Mouse (Mus musculus) hindbrain, embryonic 10.5 days (tissue): ENCODE measurements around the gene Galk2. TPM values are rescaled to one million over a fixed set of nuclear protein-coding genes. Genes with fewer than 3 reads are reported as not detected.
A peak's percentile ranks its signal among the peaks of the same experiment; 100 is the strongest.

Experiments used
- DNase-seq: peaks from one replicate; pipeline ENCODE4 v3.0.0-alpha.2; 2017; ENCODE audit warnings: low spot score
- H3K27ac ChIP-seq: fragments of 300-500 bp; sonication (generic); 2 replicates; pipeline ENCODE4 v1.5.1; 2016; ENCODE audit warnings: mild to moderate bottlenecking, moderate library complexity
- H3K27me3 ChIP-seq: fragments of 300-500 bp; sonication (generic); 2 replicates; pipeline ENCODE4 v1.6.1; 2016; ENCODE audit warnings: mild to moderate bottlenecking; ENCODE audit not compliant: poor library complexity, insufficient read depth, severe bottlenecking
- H3K36me3 ChIP-seq: fragments of 300-500 bp; sonication (generic); 2 replicates; pipeline ENCODE4 v1.6.1; 2016; ENCODE audit warnings: mild to moderate bottlenecking, moderate library complexity
- H3K4me1 ChIP-seq: fragments of 300-500 bp; sonication (generic); replicated peaks from 2 replicates; pipeline ENCODE4 v1.6.1; 2016; ENCODE audit warnings: mild to moderate bottlenecking
- H3K4me3 ChIP-seq: fragments of 300-500 bp; sonication (generic); 2 replicates; pipeline ENCODE4 v1.5.1; 2016; ENCODE audit warnings: mild to moderate bottlenecking, moderate library complexity
- H3K9me3 ChIP-seq: fragments of 300-500 bp; sonication (generic); 2 replicates; pipeline ENCODE4 v1.6.1; 2016; ENCODE audit warnings: mild to moderate bottlenecking, moderate library complexity
- WGBS: fragments of 180-500 bp; shearing (Covaris S2); methylation state at CpG from one replicate; pipeline ENCODE4 v1.1.7; 2016; 5-methylcytosine and 5-hydroxymethylcytosine counted together
- polyA plus RNA-seq: library from polyadenylated mRNA; unstranded; fragments of >200 nt; fragmentation: Nextera tagmentation; extraction: Ambion mirVana; gene quantifications from 2 replicates; pipeline ENCODE4 v1.2.1, GENCODE M21; 2016

The Galk2 gene
- polyA plus RNA-seq, 1 experiment from 2014 or later: 34.3 TPM

DNA sequence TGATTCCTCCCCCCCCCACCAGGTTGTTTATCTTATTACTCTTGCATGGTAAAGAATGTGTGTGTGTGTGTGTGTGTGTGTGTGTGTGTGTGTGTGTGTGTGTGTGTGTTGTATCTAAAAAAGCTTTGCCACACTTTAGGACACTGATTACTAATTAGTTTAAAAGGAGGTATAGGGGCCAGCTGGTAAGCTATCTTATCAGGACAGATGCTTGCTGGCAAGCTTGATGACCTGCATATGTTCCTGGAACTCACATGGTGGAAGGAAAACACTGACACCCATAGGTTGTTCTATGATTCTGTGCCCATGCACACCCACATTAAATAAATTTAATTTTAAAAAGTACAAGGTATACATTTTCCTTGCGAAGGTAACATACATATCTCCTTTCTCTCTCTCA lies 5.6 kb downstream of the Galk2 start:
- H3K27ac ChIP-seq: no peak overlapping the region
- no peak overlapping the region for H3K4me3 ChIP-seq
- no peaks in the 10 kb centered on the region for H3K9me3 ChIP-seq
- peaks cover 20% of the 10 kb centered on the region for H3K4me1 ChIP-seq
- WGBS: 92% methylated on average over 1 of the region's 1 CpGs
- no peaks in the 10 kb centered on the region for H3K27me3 ChIP-seq
- H3K36me3 ChIP-seq: 0 out of 2 replicates have a peak, but pooled peaks cover 3% of the 10 kb centered on the region
- DNase-seq: no peak

GRCm38 (mm10) chr2:125865585-125865984 lies 6.7 kb downstream of the Galk2 start:
- peaks cover 17% of the 10 kb centered on the region for H3K4me1 ChIP-seq
- H3K4me3 ChIP-seq: peak overlapping the region; percentile 64; the same call in 1 of the 2 replicates
- H3K27me3 ChIP-seq: no peaks in the 10 kb centered on the region
- 0 out of 2 replicates have a peak, but pooled peaks cover 3% of the 10 kb centered on the region for H3K36me3 ChIP-seq
- no peak for DNase-seq
- no peaks in the 10 kb centered on the region for H3K9me3 ChIP-seq
- no peak overlapping the region for H3K27ac ChIP-seq

- H3K9me3 ChIP-seq: no peaks in the 10 kb centered on the region
- H3K27ac ChIP-seq: peak overlapping the region; percentile 81
- peak; percentile 61 for DNase-seq
- H3K36me3 ChIP-seq: 0 out of 2 replicates have a peak, but pooled peaks cover 3% of the 10 kb centered on the region
- 7% methylated on average over 23 of the region's 23 CpGs for WGBS
- peak overlapping the region; percentile 64 for H3K4me3 ChIP-seq
- no peaks in the 10 kb centered on the region for H3K27me3 ChIP-seq
- peaks cover 17% of the 10 kb centered on the region for H3K4me1 ChIP-seq
These were observed 7.3 kb downstream of the Galk2 start for GRCm38 (mm10) chr2:125866058-125866740.

GRCm38 (mm10) chr2:125868301-125868700 lies 9.4 kb downstream of the Galk2 start:
- H3K36me3 ChIP-seq: 0 out of 2 replicates have a peak, but pooled peaks cover 7% of the 10 kb centered on the region
- H3K9me3 ChIP-seq: no peaks in the 10 kb centered on the region
- H3K27ac ChIP-seq: no peak overlapping the region
- no peaks in the 10 kb centered on the region for H3K27me3 ChIP-seq
- no peak for DNase-seq
- H3K4me3 ChIP-seq: no peak overlapping the region
- 80% methylated on average over 3 of the region's 3 CpGs for WGBS
- H3K4me1 ChIP-seq: peaks cover 20% of the 10 kb centered on the region

DNA sequence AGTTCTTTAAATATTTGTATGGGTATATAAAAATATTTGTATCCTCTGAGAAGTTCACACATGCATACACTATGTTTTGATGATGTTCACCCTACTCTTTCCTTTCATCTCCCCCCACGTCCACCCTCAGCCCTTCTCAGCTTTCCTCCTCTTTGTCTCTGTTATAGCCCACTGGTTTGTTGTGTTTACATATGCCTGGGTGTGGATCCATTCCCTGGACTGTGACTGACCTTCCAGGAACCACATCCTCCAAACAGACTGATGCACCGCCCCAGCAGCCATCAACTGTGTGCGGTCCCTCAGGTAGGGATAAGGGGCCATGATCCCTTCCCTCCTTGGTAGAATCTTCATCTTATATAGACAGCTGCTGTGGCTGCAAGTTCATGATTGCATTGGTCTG lies 11.2 kb downstream of the Galk2 start:
- H3K27me3 ChIP-seq: no peaks in the 10 kb centered on the region
- 0 out of 2 replicates have a peak, but pooled peaks cover 7% of the 10 kb centered on the region for H3K36me3 ChIP-seq
- H3K9me3 ChIP-seq: no peaks in the 10 kb centered on the region
- H3K27ac ChIP-seq: no peak overlapping the region
- H3K4me3 ChIP-seq: no peak overlapping the region
- H3K4me1 ChIP-seq: peaks cover 20% of the 10 kb centered on the region
- WGBS: 85% methylated on average over 3 of the region's 3 CpGs
- no peak for DNase-seq

DNA sequence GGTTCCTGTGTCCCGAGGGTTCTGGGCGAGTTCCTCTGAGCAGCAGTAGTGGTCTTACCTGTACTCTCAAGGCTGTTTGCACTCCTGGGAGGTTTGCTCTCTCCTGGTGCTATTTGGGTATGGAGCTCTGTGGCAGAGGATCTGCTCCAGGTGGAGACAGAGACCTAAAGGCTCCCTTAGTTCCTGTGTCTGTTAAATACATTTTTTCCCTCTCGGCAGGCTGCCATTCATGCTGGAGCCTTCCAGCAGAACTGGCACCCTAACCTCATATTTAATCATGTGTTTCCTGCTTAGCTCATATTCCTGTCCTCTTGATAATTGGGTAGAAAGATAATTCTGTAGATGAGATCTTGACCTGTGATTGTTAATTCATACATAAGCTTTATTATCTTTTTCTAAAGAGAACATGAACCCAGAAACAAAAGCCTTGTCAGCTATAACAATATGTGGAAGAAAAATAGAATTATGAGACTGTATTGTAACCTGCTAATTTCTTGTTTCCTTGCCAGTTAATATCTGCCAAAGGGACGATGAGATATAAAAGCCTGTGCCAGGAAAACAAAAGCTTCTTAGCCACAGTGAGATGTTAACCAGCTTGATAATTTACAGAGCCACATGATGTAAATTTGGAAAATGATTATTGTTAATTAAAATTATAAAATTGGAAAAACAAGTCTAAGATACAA lies 27.1 kb downstream of the Galk2 start:
- no peak for DNase-seq
- Histone ChIP-seq H3K27ac (no peak overlapping the region), H3K9me3 (peaks cover 5% of the 10 kb centered on the region; the same call in 1 of the 2 replicates), H3K36me3 (no peaks in the 10 kb centered on the region), H3K4me3 (no peak overlapping the region), H3K27me3 (no peaks in the 10 kb centered on the region), H3K4me1 (no peaks in the 10 kb centered on the region)
- WGBS: 89% methylated on average over 4 of the region's 4 CpGs

DNA sequence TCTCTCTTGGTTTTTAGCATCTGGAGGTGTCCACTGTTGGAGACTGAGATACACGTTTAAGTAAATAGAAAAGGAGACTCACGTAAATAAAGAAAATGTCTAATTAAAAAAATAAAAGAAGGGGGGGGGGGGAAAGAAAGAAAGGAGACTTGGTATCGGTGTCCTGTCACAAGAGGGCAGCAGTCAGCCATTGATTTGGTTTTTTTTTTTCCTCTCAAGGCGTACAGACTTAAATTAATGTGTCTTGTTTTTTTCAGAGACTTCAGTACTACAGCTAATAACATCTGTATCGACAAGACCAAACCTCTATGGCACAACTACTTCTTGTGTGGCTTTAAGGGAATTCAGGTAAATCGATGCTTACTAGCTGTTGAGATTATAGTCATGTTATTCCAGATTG lies 34.2 kb downstream of the Galk2 start:
- Histone ChIP-seq H3K4me1 (no peaks in the 10 kb centered on the region), H3K9me3 (no peaks in the 10 kb centered on the region), H3K4me3 (no peak overlapping the region), H3K27ac (no peak overlapping the region), H3K27me3 (no peaks in the 10 kb centered on the region), H3K36me3 (no peaks in the 10 kb centered on the region)
- 49% methylated on average over 6 of the region's 6 CpGs for WGBS
- DNase-seq: no peak

DNA sequence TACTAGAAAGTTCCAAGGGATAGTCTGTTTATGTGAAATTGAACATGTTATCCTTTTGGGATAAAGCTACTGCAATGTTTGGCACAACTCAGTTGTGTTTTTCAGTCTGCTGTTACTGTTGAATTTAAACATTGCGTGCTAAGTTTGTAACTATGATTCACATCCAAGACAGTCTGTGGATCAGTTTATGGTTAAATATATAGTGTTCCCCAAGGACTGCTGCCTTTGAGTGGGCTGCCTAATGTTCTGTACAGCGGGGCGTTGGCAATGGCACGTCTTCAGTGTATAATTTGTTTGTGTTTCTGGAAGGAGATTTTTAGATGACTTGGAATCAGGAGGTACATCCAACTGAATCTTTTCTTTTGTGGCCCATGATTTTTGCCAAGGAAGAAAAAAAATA lies 36.2 kb downstream of the Galk2 start:
- no peaks in the 10 kb centered on the region for H3K27me3 ChIP-seq

GRCm38 (mm10) chr2:125896355-125896754 lies 37.4 kb downstream of the Galk2 start:
- DNase-seq: no peak
- WGBS: 93% methylated on average over 3 of the region's 3 CpGs
- H3K9me3 ChIP-seq: no peaks in the 10 kb centered on the region
- no peaks in the 10 kb centered on the region for H3K4me1 ChIP-seq
- H3K36me3 ChIP-seq: no peaks in the 10 kb centered on the region
- no peak overlapping the region for H3K27ac ChIP-seq
- H3K27me3 ChIP-seq: no peaks in the 10 kb centered on the region
- no peak overlapping the region for H3K4me3 ChIP-seq

More for the DNA sequence above, 36.2 kb downstream of the Galk2 start:
- Histone ChIP-seq H3K27ac (no peak overlapping the region), H3K4me3 (no peak overlapping the region), H3K9me3 (no peaks in the 10 kb centered on the region), H3K36me3 (no peaks in the 10 kb centered on the region), H3K4me1 (no peaks in the 10 kb centered on the region)
- 94% methylated on average over 4 of the region's 4 CpGs for WGBS
- DNase-seq: no peak

DNA sequence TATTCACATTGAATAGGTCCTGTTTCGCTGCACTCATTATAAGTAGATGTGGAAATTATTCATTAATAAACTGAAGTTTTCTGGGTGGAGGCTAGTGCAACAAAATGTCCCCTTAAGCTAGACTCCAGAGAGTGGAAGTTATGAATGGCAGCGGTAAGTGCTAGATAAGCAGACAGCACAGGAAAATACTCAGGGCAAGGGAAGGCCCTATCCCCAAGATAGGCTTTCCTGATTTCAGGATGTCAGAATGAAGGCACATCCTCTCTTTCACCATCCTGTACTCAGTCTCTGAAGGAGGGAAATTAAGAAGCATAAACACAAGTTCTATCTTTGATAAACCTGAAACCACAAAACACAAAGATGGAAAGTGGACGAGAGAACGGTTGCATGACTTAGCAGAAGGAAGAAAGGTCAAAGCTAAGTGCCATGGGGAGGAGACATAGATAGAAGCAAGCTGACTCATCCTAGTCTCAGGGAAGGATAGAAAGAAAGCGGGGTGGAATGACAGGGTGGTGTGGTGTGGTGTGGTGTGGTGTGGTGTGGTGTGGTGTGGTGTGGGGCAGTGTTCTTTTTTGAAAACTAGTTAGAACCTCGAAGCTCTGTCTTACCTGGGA lies 42.0 kb downstream of the Galk2 start:
- DNase-seq: no peak
- Histone ChIP-seq H3K4me3 (no peak overlapping the region), H3K27me3 (no peaks in the 10 kb centered on the region), H3K27ac (no peak overlapping the region), H3K4me1 (no peaks in the 10 kb centered on the region), H3K36me3 (0 out of 2 replicates have a peak, but pooled peaks cover 4% of the 10 kb centered on the region), H3K9me3 (no peaks in the 10 kb centered on the region)
- 87% methylated on average over 6 of the region's 6 CpGs for WGBS

GRCm38 (mm10) chr2:125901426-125901825 lies 42.5 kb downstream of the Galk2 start:
- WGBS: 85% methylated on average over 3 of the region's 3 CpGs

DNA sequence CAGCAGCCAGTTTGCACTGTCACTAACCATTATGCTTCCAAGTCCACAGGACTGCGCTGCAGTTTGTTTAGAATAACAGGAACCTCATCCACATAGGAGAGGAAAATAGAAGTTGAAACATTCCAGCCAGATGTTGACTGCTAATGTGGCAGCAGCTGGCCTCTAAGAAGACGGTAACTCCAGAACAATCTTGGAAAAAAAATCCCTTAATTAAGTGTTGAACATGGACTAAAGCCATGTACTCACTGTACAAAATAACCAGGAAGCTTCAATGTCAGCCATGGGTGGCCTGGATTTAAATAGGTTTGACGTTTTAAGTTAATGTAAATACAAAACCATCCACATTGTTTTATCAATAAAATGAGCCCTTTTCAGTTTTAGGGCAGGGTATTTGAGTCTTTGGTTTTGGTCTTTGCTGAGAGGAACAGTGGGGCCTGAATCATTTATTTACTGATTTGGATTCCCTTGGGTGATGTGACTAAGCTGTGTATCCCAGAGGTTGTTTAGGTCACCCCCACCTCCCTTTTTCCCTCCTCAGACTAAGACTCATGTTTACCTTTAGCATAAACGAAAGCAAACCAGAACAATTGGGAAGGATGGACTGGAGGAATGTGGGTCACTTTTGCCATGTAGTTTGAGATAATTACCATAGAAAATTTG lies 47.6 kb downstream of the Galk2 start:
- H3K4me1 ChIP-seq: no peaks in the 10 kb centered on the region
- no peak for DNase-seq
- H3K9me3 ChIP-seq: no peaks in the 10 kb centered on the region
- H3K4me3 ChIP-seq: no peak overlapping the region
- 87% methylated on average over 4 of the region's 4 CpGs for WGBS
- no peaks in the 10 kb centered on the region for H3K27me3 ChIP-seq
- H3K27ac ChIP-seq: no peak overlapping the region
- H3K36me3 ChIP-seq: 0 out of 2 replicates have a peak, but pooled peaks cover 4% of the 10 kb centered on the region

More at GRCm38 (mm10) chr2:125901426-125901825, 42.5 kb downstream of the Galk2 start:
- DNase-seq: no peak
- H3K36me3 ChIP-seq: 0 out of 2 replicates have a peak, but pooled peaks cover 4% of the 10 kb centered on the region
- H3K4me1 ChIP-seq: no peaks in the 10 kb centered on the region
- no peaks in the 10 kb centered on the region for H3K9me3 ChIP-seq
- H3K4me3 ChIP-seq: no peak overlapping the region
- no peaks in the 10 kb centered on the region for H3K27me3 ChIP-seq
- H3K27ac ChIP-seq: no peak overlapping the region
